Mouse (Mus musculus) testis, adult 2 months (tissue): ENCODE results near the gene Rpl38.

ENCODE experiments used
- CTCF ChIP-seq: fragments of 200-500 bp; IDR thresholded peaks from 2 replicates; pipeline ENCODE4 v1.5.1; 2012; ENCODE audit warnings: low read depth, mild to moderate bottlenecking, inconsistent platforms, low read length, moderate library complexity; ENCODE audit not compliant: control insufficient read depth, insufficient read depth, insufficient replicate concordance
- POLR2A ChIP-seq: fragments of 200-500 bp; IDR thresholded peaks from 2 replicates; pipeline ENCODE4 v1.6.1; 2012; ENCODE audit warnings: low read depth, mild to moderate bottlenecking, inconsistent platforms, low read length, moderate library complexity; ENCODE audit not compliant: control insufficient read depth

DNA sequence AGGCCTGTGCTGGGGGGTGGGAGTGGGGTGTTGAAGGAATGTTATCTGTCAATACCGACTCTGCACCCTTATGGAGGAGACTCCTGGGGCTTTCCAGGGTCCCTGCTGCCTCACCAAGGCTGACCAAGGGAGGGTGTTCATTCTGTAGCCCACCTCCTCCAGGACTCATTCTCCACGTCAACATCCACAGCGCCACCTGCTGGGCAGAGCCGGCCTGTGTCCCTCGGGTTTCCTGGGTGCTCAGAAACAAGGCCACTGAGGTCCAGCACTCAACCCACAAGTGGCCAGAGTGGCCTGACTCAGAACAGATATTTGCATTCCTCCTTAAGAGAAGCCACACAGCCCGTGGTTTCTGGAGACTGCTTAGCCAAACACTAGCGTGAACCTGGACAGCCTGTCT lies 10.6 kb upstream of the Rpl38 start:
- TF ChIP-seq CTCF (peak; percentile 94), POLR2A (no peak)
